Mouse (Mus musculus) Patski (cell line): Measurements from ENCODE around the gene Nyx. TPM values are rescaled to one million over a fixed set of nuclear protein-coding genes. Genes with fewer than 3 reads are reported as not detected.

Experiments
- ATAC-seq: fragments of 100-300 bp; one replicate; pipeline ENCODE4 v1.8.0; 2021
- CTCF ChIA-PET: fragments of 350-600 bp; sonication (Branson Sonifier 250); formaldehyde crosslinking; loops from one replicate; lab custom pipeline; 2022; ENCODE audit warnings: inconsistent platforms; lab: Charles Lee
- POLR2A ChIA-PET: fragments of 350-600 bp; sonication (Branson Sonifier 250); formaldehyde crosslinking; loops from one replicate; lab custom pipeline; 2022; ENCODE audit warnings: antibody characterized with exemption, inconsistent platforms; lab: Charles Lee
- DNase-seq: peaks from one replicate; pipeline ENCODE4 v3.0.0-alpha.2; 2011; ENCODE audit warnings: low read depth, low spot score
- H3K27me3 ChIP-seq: fragments of 371-371 bp; one replicate; pipeline ENCODE4 v1.5.1; 2021
- CTCF ChIP-seq: fragments of 100-300 bp; IDR thresholded peaks from one replicate; pipeline ENCODE4 v1.5.1; 2021
- in situ Hi-C: fragments of 300-500 bp; cut with MboI; formaldehyde crosslinking; loops from 3 replicates; pipeline ENCODE4 v1.11.1; 2018; ENCODE audit warnings: low pct_unique_long_range_greater_than_20kb, mixed read lengths
- polyA plus RNA-seq: library from polyadenylated mRNA; unstranded; gene quantifications from one replicate; pipeline ENCODE4 v1.2.3, GENCODE M21; 2021

Nyx gene
- polyA plus RNA-seq, 1 experiment from 2014 or later, result 0.06 TPM

GRCm38 (mm10) chrX:13490941-13491340 is 25.0 kb downstream of the Nyx start:
- peaks cover 26% of the 10 kb centered on the region for H3K27me3 ChIP-seq
- in situ Hi-C loops, result no loop called here
- ATAC-seq (no peak), DNase-seq (no peak)
- no peak for TF ChIP-seq CTCF
- ChIA-PET CTCF (no interaction called here), POLR2A (interaction anchor here (0.5 kb wide), 1 partner anchor 10 kb away, joined by 4 read pairs; no protein-coding TSS in a partner anchor)

- H3K27me3 ChIP-seq, result peaks cover 32% of the 10 kb centered on the region
- ATAC-seq (no peak), DNase-seq (no peak)
- POLR2A ChIA-PET, result interaction anchor here (1.2 kb wide), 1 partner anchor 12 kb away, joined by 3 read pairs; no protein-coding TSS in a partner anchor
- CTCF ChIA-PET, result interaction anchor here (1.1 kb wide), 1 partner anchor 71 kb away, joined by 3 read pairs; no protein-coding TSS in a partner anchor
- TF ChIP-seq CTCF, result no peak
- in situ Hi-C loops, result no loop called here
These were observed 27.0 kb downstream of the Nyx start for GRCm38 (mm10) chrX:13492922-13493321.

GRCm38 (mm10) chrX:13494892-13495703 is 29.2 kb downstream of the Nyx start:
- TF ChIP-seq CTCF, result no peak
- in situ Hi-C loops, result no loop called here
- DNase-seq (no peak), ATAC-seq (no peak)
- ChIA-PET POLR2A (no interaction called here), CTCF (interaction anchor here (1.2 kb wide), 1 partner anchor 9 kb away, joined by 3 read pairs; no protein-coding TSS in a partner anchor)
- H3K27me3 ChIP-seq, result peaks cover 23% of the 10 kb centered on the region

GRCm38 (mm10) chrX:13500284-13500683 is 34.4 kb downstream of the Nyx start:
- no peak for TF ChIP-seq CTCF
- CTCF ChIA-PET, result interaction anchor here (1.5 kb wide), 1 partner anchor 31 kb away, joined by 3 read pairs; no protein-coding TSS in a partner anchor
- DNase-seq, result no peak
- in situ Hi-C loops, result no loop called here
- POLR2A ChIA-PET, result no interaction called here
- no peak for ATAC-seq
- peaks cover 6% of the 10 kb centered on the region for H3K27me3 ChIP-seq

GRCm38 (mm10) chrX:13502862-13503375 is 37.0 kb downstream of the Nyx start:
- H3K27me3 ChIP-seq, result peaks cover under 1% of the 10 kb centered on the region
- ATAC-seq (peak; percentile 85), DNase-seq (peak; percentile 64)
- TF ChIP-seq CTCF, result no peak
- ChIA-PET POLR2A (no interaction called here), CTCF (interaction anchor here (0.9 to 1.8 kb wide), 7 partner anchors 8 to 276 kb away, joined by 3 to 4 read pairs (median 4); no protein-coding TSS in a partner anchor)
- in situ Hi-C loops, result no loop called here

GRCm38 (mm10) chrX:13504389-13504788 is 38.5 kb downstream of the Nyx start:
- ChIA-PET POLR2A (no interaction called here), CTCF (interaction anchor here (1.0 kb wide), 1 partner anchor 37 kb away, joined by 3 read pairs; no protein-coding TSS in a partner anchor)
- ATAC-seq (no peak), DNase-seq (no peak)
- no peak for TF ChIP-seq CTCF
- H3K27me3 ChIP-seq, result no peaks in the 10 kb centered on the region
- in situ Hi-C loops, result no loop called here

GRCm38 (mm10) chrX:13506376-13506775 is 40.5 kb downstream of the Nyx start:
- no peak for ATAC-seq
- POLR2A ChIA-PET, result no interaction called here

GRCm38 (mm10) chrX:13513127-13513526 is 47.2 kb downstream of the Nyx start:
- in situ Hi-C loops, result no loop called here
- no peak for ATAC-seq
- CTCF ChIA-PET, result interaction anchor here (1.3 to 2.4 kb wide), 2 partner anchors 10 to 288 kb away, joined by 4 to 11 read pairs; no protein-coding TSS in a partner anchor
- POLR2A ChIA-PET, result no interaction called here
- peak; percentile 50 for TF ChIP-seq CTCF
- peaks cover 5% of the 10 kb centered on the region for H3K27me3 ChIP-seq
- DNase-seq, result no peak

More at GRCm38 (mm10) chrX:13506376-13506775, 40.5 kb downstream of the Nyx start:
- H3K27me3 ChIP-seq, result peaks cover 3% of the 10 kb centered on the region
- no peak for TF ChIP-seq CTCF
- no peak for DNase-seq
- CTCF ChIA-PET, result interaction anchor here (0.8 kb wide), 1 partner anchor 9 kb away, joined by 3 read pairs; no protein-coding TSS in a partner anchor
- in situ Hi-C loops, result no loop called here

- peaks cover 5% of the 10 kb centered on the region for H3K27me3 ChIP-seq
- DNase-seq, result no peak
- ATAC-seq, result no peak
- CTCF ChIA-PET, result interaction anchor here (0.9 to 2.4 kb wide), 2 partner anchors 178 to 289 kb away, joined by 3 to 11 read pairs; no protein-coding TSS in a partner anchor
- TF ChIP-seq CTCF, result no peak
- in situ Hi-C loops, result no loop called here
- POLR2A ChIA-PET, result no interaction called here
These were observed 48.0 kb downstream of the Nyx start for GRCm38 (mm10) chrX:13513864-13514263.

- in situ Hi-C loops, result no loop called here
- DNase-seq, result no peak
These were observed 50.5 kb downstream of the Nyx start for GRCm38 (mm10) chrX:13516451-13516850.

More at GRCm38 (mm10) chrX:13516451-13516850, 50.5 kb downstream of the Nyx start:
- CTCF ChIA-PET, result interaction anchor here (1.2 kb wide), 2 partner anchors 8 to 11 kb away, joined by 3 read pairs; no protein-coding TSS in a partner anchor
- H3K27me3 ChIP-seq, result peaks cover 16% of the 10 kb centered on the region
- no peak for TF ChIP-seq CTCF
- POLR2A ChIA-PET, result no interaction called here
- ATAC-seq, result no peak
